Mouse (Mus musculus): ENCODE results near the gene Gng4. TPM values are rescaled to one million over a fixed set of nuclear protein-coding genes. Genes with fewer than 3 reads are reported as not detected.

Gng4 gene
- 0.02 and 0.03 TPM in 2 replicates for polyA plus RNA-seq (2015; fragmentation: Nextera tagmentation; extraction: Ambion mirVana)

DNA sequence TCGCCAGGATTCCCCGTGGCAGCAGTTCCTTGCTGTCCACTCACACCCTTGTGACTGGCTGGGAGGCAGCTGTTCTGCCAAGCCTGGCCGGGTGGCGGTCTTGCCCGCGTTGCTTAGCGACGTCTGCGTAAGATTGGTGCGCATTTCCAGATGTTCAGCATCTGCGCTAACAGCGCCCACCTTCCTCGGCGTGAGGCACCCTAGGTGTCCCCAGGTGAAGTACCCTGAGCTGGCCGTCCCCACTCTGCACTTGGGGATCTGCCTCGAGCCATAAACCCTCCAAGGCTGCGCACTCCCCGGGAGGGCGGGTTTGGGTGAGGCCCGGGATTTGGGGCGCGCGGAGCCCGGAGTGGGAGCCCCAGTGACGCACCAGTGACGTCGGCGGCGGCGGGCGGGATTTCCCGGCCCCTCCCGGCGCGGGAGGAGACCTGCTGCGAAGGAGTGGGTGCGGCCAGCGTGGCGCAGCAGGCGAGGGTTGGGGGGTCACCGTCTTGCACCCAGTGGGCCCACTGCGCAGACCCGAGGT, at the start of gene Gng4:
Gene Gng4 (plus strand): TSS at position 166 of the 526 bp plus-strand sequence.
- under 1% methylated on average over 42 of the region's 43 CpGs for WGBS (ENCODE audit: insufficient replicate concordance)
- Histone ChIP-seq H3K4me3 (replicated peaks) (peak within 1 kb of the TSS; percentile 44), H3K27me3 (peaks cover 56% of the 10 kb centered on the region), H3K9me3 (replicated peaks) (no peaks in the 10 kb centered on the region), H3K9ac (no peak within 1 kb of the TSS), H3K4me2 (peak within 1 kb of the TSS; percentile 71), H3K36me3 (replicated peaks) (0 out of 2 replicates have a peak, but pooled peaks cover 2% of the 10 kb centered on the region), H3K27ac (replicated peaks) (no peak within 1 kb of the TSS), H3K4me1 (replicated peaks) (peaks cover 16% of the 10 kb centered on the region)
- ATAC-seq (ENCODE audit: insufficient read depth), result no peak

DNA sequence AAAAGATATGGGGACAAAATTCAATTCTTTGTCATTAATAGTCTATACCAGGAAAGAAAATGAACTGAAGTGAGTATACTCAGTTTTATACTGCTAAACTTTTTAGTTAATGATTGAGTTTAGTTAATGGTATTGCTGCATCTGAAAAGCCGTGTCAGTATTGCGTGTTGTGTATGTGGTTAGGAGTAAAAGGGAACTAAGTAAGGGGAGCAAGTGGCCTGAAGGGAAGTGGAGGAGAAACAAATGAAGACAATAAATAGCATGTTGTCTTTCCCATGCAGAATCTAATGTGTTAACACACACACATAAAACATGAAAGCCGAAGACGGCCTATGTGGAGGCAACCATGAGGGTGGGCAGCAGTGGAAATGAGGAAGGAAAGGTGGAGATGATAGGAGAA, 44.6 kb upstream of the Gng4 start:
- no peaks in the 10 kb centered on the region for H3K27me3 ChIP-seq
- WGBS (ENCODE audit: insufficient replicate concordance), result 76% methylated on average over 4 of the region's 4 CpGs
- H3K4me1 ChIP-seq (replicated peaks), result no peaks in the 10 kb centered on the region
- no peak overlapping the region for H3K4me3 ChIP-seq (replicated peaks)
- no peak overlapping the region for H3K4me2 ChIP-seq
- no peaks in the 10 kb centered on the region for H3K9me3 ChIP-seq (replicated peaks)
- H3K36me3 ChIP-seq (replicated peaks), result peaks cover 22% of the 10 kb centered on the region
- no peak overlapping the region for H3K9ac ChIP-seq
- no peak for ATAC-seq (ENCODE audit: insufficient read depth)
- H3K27ac ChIP-seq (replicated peaks), result no peak overlapping the region

DNA sequence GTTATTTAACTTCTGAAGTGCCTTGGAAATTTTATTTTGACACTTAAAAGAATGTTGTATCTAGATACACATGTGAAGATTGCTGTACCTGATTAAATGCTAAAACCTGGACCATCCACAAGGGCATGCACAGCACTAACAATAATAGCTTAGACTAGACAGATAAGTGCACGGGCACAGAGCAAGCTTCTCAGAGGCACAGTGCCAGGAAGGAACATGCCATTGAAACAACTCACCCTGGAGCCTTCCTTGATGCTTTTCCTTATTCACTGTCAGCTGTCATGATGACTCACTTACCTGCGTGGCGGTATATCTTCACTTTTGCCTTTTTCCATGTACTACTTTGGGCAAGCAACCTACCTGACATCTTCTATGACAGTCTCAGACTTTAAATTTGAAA, 37.9 kb upstream of the Gng4 start:
- no peak overlapping the region for H3K4me3 ChIP-seq (replicated peaks)
- 72% methylated on average over 3 of the region's 3 CpGs for whole genome bisulfite sequencing (ENCODE audit: insufficient replicate concordance)

DNA sequence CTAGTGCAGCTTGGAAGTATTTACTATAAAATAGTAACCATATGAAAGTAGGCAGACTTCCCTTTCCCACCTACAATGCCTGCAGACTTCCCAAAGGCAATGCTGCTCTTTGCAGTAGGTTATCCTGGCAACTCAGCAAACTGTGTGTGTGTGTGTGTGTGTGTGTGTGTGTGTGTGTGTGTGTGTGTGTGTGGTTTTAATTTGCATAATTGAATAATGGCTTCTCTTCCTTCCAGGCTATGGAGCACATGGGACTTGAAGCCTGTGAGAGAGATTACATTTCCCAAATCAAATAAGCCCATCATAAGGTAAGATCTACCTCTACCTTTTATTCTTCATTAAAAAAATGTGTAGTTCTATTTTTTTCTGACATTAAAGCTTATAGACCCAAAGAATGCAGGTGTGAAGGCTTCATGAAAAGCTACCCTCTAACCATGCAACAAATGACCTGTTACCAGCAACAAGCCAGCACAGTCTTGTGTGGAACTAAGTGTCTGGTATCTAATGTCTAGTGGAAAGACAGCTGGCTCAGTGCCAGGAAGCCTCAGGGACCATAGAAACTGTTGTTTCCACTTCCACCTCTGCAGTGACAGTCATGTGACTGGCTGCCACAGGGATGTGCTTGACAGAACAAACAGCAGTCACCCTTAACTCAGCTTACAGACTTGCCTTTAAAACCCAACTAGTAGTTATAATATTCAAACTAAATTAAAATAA, 7.9 kb upstream of the Gng4 start:
- no peak overlapping the region for H3K4me2 ChIP-seq
- H3K27ac ChIP-seq (replicated peaks), result no peak overlapping the region
- H3K9me3 ChIP-seq (replicated peaks), result no peaks in the 10 kb centered on the region
- no peaks in the 10 kb centered on the region for H3K4me1 ChIP-seq (replicated peaks)
- peaks cover 29% of the 10 kb centered on the region for H3K36me3 ChIP-seq (replicated peaks)
- no peaks in the 10 kb centered on the region for H3K27me3 ChIP-seq
- ATAC-seq (ENCODE audit: insufficient read depth), result no peak
- no peak overlapping the region for H3K9ac ChIP-seq
- H3K4me3 ChIP-seq (replicated peaks), result no peak overlapping the region

More for the DNA sequence above, 37.9 kb upstream of the Gng4 start:
- Histone ChIP-seq H3K27ac (replicated peaks) (no peak overlapping the region), H3K27me3 (no peaks in the 10 kb centered on the region), H3K4me2 (no peak overlapping the region), H3K4me1 (replicated peaks) (no peaks in the 10 kb centered on the region), H3K9ac (no peak overlapping the region), H3K36me3 (replicated peaks) (peaks cover 40% of the 10 kb centered on the region), H3K9me3 (replicated peaks) (no peaks in the 10 kb centered on the region)
- ATAC-seq (ENCODE audit: insufficient read depth), result no peak

DNA sequence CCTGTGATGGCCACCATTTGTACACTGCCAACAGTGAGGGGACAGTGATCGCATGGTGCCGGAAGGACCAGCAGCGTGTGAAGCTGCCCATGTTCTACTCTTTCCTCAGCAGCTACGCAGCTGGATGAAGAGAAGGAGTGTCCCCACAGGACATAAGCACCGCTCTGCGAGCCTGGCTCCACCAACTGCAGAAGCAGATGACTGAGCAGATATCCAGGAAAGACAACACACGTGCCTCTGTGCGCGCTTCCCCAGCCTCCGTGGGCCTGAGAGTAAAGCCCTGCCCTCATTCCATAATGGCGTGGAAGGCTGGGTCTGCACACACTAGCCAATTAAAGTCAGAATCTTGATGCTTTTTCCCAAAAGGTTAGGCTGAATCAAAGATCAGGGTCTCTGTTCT, 6.8 kb upstream of the Gng4 start:
- Histone ChIP-seq H3K9me3 (replicated peaks) (no peaks in the 10 kb centered on the region), H3K4me3 (replicated peaks) (no peak overlapping the region), H3K4me1 (replicated peaks) (no peaks in the 10 kb centered on the region), H3K27me3 (peaks cover 6% of the 10 kb centered on the region; the same call in 1 of the 2 replicates), H3K9ac (no peak overlapping the region), H3K27ac (replicated peaks) (no peak overlapping the region), H3K36me3 (replicated peaks) (peaks cover 29% of the 10 kb centered on the region), H3K4me2 (no peak overlapping the region)
- 74% methylated on average over 11 of the region's 11 CpGs for WGBS (ENCODE audit: insufficient replicate concordance)
- ATAC-seq (ENCODE audit: insufficient read depth), result no peak

DNA sequence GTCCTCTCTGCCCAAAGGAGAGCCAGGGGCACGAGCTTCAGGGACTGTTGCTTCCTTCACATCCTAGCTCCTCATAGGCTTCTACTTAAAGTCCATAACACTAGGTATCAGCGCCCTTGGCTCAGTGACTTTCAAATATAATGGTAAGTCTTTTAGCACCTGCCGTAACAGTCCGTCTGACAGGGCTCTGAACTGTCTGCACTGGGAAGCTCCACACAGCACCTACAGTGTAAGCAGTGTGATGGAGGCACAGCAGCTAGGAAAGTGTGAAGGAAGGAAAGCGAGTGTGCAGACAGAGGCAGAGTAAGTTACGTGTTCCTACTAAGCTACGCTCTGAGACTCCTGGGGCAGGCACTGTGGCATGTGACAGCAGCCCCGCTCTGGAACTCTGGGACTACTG, 6.2 kb upstream of the Gng4 start:
- Histone ChIP-seq H3K4me1 (replicated peaks) (no peaks in the 10 kb centered on the region), H3K9ac (no peak overlapping the region), H3K9me3 (replicated peaks) (no peaks in the 10 kb centered on the region), H3K36me3 (replicated peaks) (peaks cover 29% of the 10 kb centered on the region), H3K27ac (replicated peaks) (no peak overlapping the region), H3K27me3 (peaks cover 11% of the 10 kb centered on the region), H3K4me3 (replicated peaks) (no peak overlapping the region), H3K4me2 (no peak overlapping the region)
- 72% methylated on average over 8 of the region's 8 CpGs for WGBS (ENCODE audit: insufficient replicate concordance)
- ATAC-seq (ENCODE audit: insufficient read depth), result no peak

DNA sequence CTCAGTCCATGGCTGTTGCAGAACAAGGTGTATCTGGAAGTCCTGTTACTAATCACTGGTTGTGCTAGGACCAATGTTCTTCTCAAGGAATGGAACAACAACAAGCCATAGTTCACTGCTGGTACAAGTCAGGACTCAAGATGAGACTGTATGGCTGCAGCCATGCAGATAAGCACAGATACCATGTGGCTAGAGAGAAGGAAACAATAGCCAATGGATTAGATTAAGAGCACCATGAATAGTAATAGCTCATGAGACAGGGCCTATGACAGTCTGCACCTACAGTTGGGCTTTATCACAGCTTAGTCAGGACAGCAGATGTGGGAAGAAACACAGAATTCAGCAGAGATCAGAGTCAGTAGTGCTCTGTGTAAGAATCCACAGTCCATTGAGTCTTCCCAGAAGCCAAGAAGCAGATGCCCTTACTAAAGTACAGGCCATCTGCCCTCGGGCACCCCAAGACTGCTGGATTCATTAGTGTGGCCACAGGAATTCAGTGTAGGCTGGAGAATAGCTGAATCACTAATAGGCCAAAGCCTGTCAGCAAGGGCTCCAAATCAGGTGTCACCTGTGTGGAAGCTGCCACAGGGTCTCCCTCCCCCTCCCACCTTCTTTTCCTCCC, 4.9 kb upstream of the Gng4 start:
- ATAC-seq (ENCODE audit: insufficient read depth), result no peak
- H3K9me3 ChIP-seq (replicated peaks), result no peaks in the 10 kb centered on the region
- peaks cover 23% of the 10 kb centered on the region for H3K27me3 ChIP-seq
- peaks cover 29% of the 10 kb centered on the region for H3K36me3 ChIP-seq (replicated peaks)
- WGBS (ENCODE audit: insufficient replicate concordance), result 53% methylated on average over 1 of the region's 1 CpGs
- no peak overlapping the region for H3K4me3 ChIP-seq (replicated peaks)
- H3K9ac ChIP-seq, result no peak overlapping the region
- H3K27ac ChIP-seq (replicated peaks), result no peak overlapping the region
- no peak overlapping the region for H3K4me2 ChIP-seq
- H3K4me1 ChIP-seq (replicated peaks), result peaks cover 3% of the 10 kb centered on the region; the same call in 1 of the 2 replicates

DNA sequence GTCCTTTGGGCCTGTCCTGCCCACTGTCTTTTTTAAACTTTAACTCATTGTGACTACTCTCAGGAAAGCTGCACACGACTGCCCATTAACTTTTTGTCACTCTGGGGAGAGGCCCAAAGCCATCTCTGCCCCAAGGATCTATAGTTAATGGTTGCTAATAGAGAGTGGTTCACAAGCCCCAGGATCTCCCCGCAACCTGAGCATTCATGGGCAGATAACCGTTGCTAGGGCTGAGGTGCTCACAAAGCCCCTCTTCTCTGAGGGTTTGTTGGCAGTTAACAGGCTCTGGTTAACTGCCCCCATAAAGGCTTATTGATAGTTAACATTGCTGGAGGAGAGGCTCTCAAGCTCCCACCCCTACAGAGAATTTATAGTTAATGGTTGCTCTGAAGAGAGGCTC, 3.6 kb upstream of the Gng4 start:
- Histone ChIP-seq H3K4me3 (replicated peaks) (no peak overlapping the region), H3K9ac (no peak overlapping the region), H3K27ac (replicated peaks) (no peak overlapping the region), H3K4me1 (replicated peaks) (peaks cover 14% of the 10 kb centered on the region), H3K36me3 (replicated peaks) (peaks cover 26% of the 10 kb centered on the region), H3K4me2 (no peak overlapping the region), H3K9me3 (replicated peaks) (no peaks in the 10 kb centered on the region), H3K27me3 (peaks cover 36% of the 10 kb centered on the region)
- ATAC-seq (ENCODE audit: insufficient read depth), result no peak
- 48% methylated on average over 3 of the region's 3 CpGs for WGBS (ENCODE audit: insufficient replicate concordance)

DNA sequence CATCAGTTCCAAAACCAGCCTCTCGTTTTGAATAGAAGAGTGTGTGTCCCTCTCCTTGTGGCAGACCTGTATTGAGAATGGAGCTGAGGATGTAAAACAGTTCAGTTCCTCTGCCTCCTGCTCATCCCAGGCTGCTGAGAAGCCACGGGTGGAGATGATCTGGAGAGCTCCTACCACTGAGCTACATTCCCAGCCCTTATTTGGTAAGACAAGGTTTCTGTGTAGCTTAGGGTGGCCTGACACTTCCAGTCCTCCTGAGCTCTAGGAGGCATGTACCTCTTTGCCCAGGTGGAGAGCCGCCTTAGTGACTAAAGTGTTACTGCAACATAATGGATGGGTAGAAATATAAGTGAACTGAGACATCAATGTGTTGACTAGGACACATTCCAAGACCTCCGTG, 2.8 kb upstream of the Gng4 start:
- Histone ChIP-seq H3K36me3 (replicated peaks) (peaks cover 24% of the 10 kb centered on the region), H3K27ac (replicated peaks) (no peak overlapping the region), H3K27me3 (peaks cover 44% of the 10 kb centered on the region), H3K4me3 (replicated peaks) (no peak overlapping the region), H3K4me1 (replicated peaks) (peaks cover 16% of the 10 kb centered on the region), H3K9ac (no peak overlapping the region), H3K4me2 (no peak overlapping the region), H3K9me3 (replicated peaks) (no peaks in the 10 kb centered on the region)
- no peak for ATAC-seq (ENCODE audit: insufficient read depth)
- 51% methylated on average over 4 of the region's 4 CpGs for WGBS (ENCODE audit: insufficient replicate concordance)

DNA sequence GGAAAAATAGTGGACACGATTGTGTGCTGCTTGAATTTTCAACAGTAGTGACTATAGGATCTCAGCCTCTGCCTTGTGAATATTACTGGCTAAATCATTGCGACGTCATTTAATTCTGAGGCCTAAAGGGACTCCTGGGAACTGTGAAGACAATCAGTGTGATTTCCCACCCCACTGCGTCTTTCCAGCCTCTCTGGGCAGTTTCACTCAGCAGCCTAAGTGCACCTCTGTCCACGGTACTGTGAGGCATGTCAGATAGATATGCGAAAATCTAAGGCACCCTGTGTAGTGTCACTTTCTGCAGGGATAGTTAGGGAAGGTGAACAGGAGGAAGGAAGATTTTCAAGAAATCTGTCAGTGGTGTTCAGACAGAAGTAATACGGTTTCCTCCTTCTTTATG, 563 bp upstream of the Gng4 start:
- H3K36me3 ChIP-seq (replicated peaks), result peaks cover 7% of the 10 kb centered on the region; the same call in 1 of the 2 replicates
- peaks cover 56% of the 10 kb centered on the region for H3K27me3 ChIP-seq
- no peak for ATAC-seq (ENCODE audit: insufficient read depth)
- H3K9ac ChIP-seq, result no peak overlapping the region
- 0 out of 2 replicates have a peak overlapping the region, but pooled peaks have one; percentile 71 for H3K4me2 ChIP-seq
- no peak overlapping the region for H3K27ac ChIP-seq (replicated peaks)
- peaks cover 16% of the 10 kb centered on the region for H3K4me1 ChIP-seq (replicated peaks)
- no peak overlapping the region for H3K4me3 ChIP-seq (replicated peaks)
- H3K9me3 ChIP-seq (replicated peaks), result no peaks in the 10 kb centered on the region
- WGBS (ENCODE audit: insufficient replicate concordance), result 41% methylated on average over 7 of the region's 7 CpGs

DNA sequence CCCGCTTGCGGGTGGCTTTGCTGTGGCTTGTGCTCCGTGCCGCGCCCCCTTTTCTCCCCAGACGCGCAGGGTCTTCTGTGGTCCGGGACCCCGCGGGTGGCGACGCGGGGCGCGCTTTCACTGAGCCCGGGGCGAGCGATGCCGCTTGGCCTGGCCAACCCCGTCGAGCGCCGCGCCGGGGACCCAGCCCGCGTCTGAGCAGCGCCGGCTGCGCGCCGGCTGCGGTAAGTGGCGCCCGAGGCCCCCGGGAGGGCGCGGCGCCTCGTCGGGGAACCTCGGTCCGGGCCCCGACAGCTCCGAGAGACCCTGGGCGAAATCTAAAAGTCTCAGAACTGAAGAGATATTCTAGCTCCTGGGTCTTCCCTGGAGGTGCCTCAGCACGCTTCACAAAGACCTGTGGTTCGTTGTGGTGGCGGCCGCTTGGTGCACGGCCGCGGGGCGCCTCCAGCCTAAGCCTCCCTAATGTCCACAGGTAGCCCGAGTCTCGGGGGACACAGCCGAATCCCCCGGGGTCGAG, 619 bp downstream of the Gng4 start:
- peaks cover 56% of the 10 kb centered on the region for H3K27me3 ChIP-seq
- peaks cover 16% of the 10 kb centered on the region for H3K4me1 ChIP-seq (replicated peaks)
- H3K27ac ChIP-seq (replicated peaks), result no peak overlapping the region
- peak; percentile 22; the same call in 1 of the 2 replicates for ATAC-seq (ENCODE audit: insufficient read depth)
- H3K9me3 ChIP-seq (replicated peaks), result no peaks in the 10 kb centered on the region
- H3K36me3 ChIP-seq (replicated peaks), result no peaks in the 10 kb centered on the region
- peak overlapping the region; percentile 44 for H3K4me3 ChIP-seq (replicated peaks)
- H3K4me2 ChIP-seq, result peak overlapping the region; percentile 71
- H3K9ac ChIP-seq, result no peak overlapping the region
- 2% methylated on average over 59 of the region's 59 CpGs for whole genome bisulfite sequencing (ENCODE audit: insufficient replicate concordance)
